Mouse (Mus musculus) splenic B cell, adult 2 months (primary cell): ENCODE data around the gene Poldip2.

Experiments
- DNase-seq: peaks from one replicate; pipeline ENCODE4 v3.0.0-alpha.2; 2011; ENCODE audit warnings: low read depth, low spot score
- H3K27me3 ChIP-seq: 2 replicates; pipeline ENCODE4 v1.6.1; 2012; ENCODE audit warnings: mild to moderate bottlenecking, low read length, moderate library complexity, mixed read lengths; ENCODE audit not compliant: control insufficient read depth, poor library complexity, insufficient read depth, severe bottlenecking
- H3K36me3 ChIP-seq: 2 replicates; pipeline ENCODE4 v1.6.1; 2012; ENCODE audit warnings: mild to moderate bottlenecking, low read length, moderate library complexity, mixed read lengths; ENCODE audit not compliant: control insufficient read depth, poor library complexity, insufficient read depth, severe bottlenecking

Poldip2 gene

DNA sequence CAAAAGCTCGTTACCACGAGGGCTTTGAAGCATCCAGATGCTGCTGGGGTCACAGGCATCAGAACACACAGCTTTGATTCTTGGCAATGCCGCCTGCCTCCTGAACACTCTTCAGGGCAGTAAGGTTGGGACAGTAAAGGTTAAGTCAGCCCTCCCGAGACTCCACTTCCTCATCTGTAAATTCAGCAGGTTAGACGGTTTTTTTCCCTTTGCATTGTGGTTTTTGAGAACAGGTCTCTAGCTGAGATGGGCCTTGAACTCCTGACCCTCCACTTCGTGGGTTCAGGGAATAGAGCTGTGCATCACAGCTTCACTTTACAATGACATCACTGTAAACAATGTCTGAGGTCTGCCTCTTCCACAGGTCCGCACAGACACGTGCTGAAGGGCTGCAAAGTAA lies 33.2 kb downstream of the Poldip2 start:
- no peak for DNase-seq
- H3K36me3 ChIP-seq, result no peaks in the 10 kb centered on the region; the same call in 1 of the 2 replicates
- H3K27me3 ChIP-seq, result no peaks in the 10 kb centered on the region

DNA sequence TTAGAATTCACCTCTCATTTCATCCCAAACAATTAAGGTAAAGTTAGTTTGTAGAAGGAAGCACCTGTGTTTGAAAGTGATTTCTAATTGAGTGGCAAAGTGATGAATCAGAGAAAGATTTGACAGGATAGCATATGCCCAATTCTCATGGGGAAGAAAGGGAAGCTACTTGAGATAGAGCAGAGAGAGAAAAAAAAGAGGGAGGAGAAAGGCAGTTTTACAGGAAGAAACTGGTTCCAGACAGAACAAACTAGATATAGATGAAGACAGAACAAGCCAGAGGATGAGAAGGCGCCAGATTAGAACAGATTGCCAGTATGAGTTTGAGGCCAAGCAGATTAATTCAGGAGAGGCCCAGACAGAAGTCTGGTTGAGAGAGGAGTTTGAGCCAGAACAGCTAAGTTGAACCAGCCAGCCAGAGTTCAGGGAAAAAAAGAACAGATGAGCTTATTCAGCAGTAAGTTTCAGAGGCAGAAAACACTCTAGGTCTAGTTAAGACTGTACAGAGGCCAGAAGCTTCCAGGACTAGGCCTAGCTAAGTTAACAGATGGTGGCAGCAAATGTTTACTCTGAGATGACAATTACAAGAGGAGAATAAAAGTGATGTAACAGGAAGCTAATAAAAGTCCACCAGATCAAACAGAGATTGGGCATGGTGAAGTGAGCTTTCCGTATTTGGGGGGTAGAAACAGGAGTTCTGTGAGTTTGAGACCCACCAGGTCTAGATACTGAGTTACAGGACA lies 35.9 kb downstream of the Poldip2 start:
- no peaks in the 10 kb centered on the region for H3K36me3 ChIP-seq
- no peaks in the 10 kb centered on the region for H3K27me3 ChIP-seq
- no peak for DNase-seq

DNA sequence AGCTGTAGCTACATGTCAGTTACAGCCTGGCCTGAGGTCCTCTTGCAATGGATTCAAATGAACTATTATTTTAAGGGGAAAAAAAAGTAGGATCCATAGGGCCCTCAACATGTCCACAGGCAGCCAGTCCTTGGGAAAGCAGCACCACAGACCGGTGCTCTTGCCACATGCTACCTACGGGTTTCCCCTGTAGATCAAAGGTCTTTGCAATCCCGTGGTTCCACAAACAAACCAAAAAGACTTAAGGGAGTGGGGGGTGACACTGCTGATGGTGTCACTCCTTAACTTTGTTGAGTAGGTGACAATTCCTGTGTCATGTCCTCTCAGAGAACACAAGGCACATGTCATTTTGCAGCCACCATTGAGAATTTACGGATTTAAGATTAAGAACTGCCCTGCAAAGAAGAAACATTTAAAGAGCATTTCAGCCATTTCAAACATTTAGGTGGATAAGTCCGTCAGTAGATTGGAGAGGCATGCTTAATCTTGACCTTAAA lies 37.5 kb downstream of the Poldip2 start:
- H3K36me3 ChIP-seq, result no peaks in the 10 kb centered on the region
- DNase-seq, result no peak
- no peaks in the 10 kb centered on the region for H3K27me3 ChIP-seq

GRCm38 (mm10) chr11:78550168-78551058 lies 38.4 kb downstream of the Poldip2 start, which contains the start of gene Tmem97:
TSS of gene Tmem97 (minus strand) at chr11:78550777.
- no peaks in the 10 kb centered on the region for H3K27me3 ChIP-seq
- no peaks in the 10 kb centered on the region for H3K36me3 ChIP-seq
- peak; percentile 97 for DNase-seq

DNA sequence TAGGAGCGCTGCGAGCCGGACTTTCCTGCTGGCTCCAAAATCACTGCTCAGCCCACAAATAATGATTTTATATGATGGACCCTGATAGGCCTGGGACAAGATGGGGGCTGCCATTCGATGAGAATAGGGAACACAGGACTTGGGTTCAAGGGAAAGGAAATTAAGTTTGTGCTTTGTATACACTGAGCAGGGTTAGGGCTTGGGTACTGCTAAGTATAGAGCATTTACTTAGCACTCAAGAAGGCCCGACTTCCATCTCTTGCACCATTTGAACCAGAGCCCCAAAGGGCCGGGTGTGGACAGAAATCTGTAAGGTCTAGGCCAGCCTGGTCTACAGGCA lies 39.0 kb downstream of the Poldip2 start:
- Histone ChIP-seq H3K27me3 (no peaks in the 10 kb centered on the region), H3K36me3 (no peaks in the 10 kb centered on the region)
- no peak for DNase-seq

GRCm38 (mm10) chr11:78555623-78556022 lies 43.6 kb downstream of the Poldip2 start:
- Histone ChIP-seq H3K27me3 (no peaks in the 10 kb centered on the region), H3K36me3 (no peaks in the 10 kb centered on the region)
- no peak for DNase-seq

DNA sequence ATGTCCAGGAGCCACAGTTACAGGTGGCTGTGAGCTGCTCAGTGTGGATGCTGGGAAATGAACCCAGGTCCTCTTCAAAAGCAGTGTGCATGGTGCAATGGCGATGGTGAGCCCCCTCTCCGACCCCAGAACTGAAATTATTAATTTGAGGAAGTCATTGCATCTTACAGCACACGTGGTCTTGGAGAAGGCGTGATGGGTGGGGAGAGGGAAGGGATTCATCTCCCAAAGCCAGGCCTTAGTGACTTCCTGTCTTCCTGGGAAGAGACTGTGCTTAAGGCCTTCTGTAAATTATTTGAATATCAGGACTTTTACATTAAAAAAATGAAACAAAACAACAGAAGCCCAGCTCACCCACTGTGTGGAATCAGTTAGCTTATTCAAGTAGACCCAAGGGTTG lies 44.1 kb downstream of the Poldip2 start:
- H3K27me3 ChIP-seq, result no peaks in the 10 kb centered on the region
- DNase-seq, result no peak
- H3K36me3 ChIP-seq, result no peaks in the 10 kb centered on the region

- DNase-seq, result no peak
- no peaks in the 10 kb centered on the region for H3K36me3 ChIP-seq
- H3K27me3 ChIP-seq, result no peaks in the 10 kb centered on the region
Measured at GRCm38 (mm10) chr11:78557241-78557640, 45.2 kb downstream of the Poldip2 start.

DNA sequence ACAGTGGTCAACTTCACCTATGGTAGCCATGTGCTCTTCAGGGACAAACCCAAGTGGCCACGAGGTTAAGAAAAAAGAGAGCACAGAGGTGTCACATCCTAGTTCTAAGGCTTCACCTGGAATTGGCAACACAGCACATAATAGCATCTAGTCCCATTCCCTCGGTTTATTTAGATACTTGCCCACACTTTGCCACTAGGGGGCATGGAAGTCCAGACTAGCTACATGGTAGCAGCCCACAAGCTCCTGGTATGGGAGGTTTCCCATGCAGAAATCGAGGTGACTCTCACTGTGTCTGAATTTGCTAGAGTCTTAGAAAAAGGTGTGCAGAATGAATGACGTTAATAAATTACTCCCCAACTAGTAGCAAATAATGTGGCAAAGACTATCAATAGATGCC lies 48.5 kb downstream of the Poldip2 start:
- Histone ChIP-seq H3K27me3 (no peaks in the 10 kb centered on the region), H3K36me3 (no peaks in the 10 kb centered on the region)
- peak; percentile 72 for DNase-seq

- no peaks in the 10 kb centered on the region for H3K27me3 ChIP-seq
- H3K36me3 ChIP-seq, result 0 out of 2 replicates have a peak, but pooled peaks cover 2% of the 10 kb centered on the region
- DNase-seq, result no peak
Measured at GRCm38 (mm10) chr11:78566775-78567174, 54.8 kb downstream of the Poldip2 start.

DNA sequence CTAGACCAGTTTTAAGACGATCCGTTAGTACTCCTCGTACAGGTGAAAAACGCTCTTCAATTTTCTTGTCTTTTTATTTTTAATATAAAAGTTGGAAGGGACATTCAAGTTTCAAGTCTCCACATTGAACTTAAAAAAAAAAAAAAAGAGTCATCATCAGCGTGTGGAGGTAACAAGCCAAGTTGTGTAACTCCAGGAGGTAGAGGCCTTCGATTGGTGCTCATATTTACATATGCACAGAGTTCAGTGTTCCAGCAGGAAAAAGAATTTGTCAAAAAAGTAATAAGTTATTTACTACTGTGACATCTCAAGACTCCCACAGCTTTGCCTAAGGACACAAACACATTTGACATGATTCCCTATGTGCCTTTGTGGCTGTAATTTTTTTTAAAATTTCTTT lies 55.6 kb downstream of the Poldip2 start:
- Histone ChIP-seq H3K27me3 (no peaks in the 10 kb centered on the region), H3K36me3 (0 out of 2 replicates have a peak, but pooled peaks cover 3% of the 10 kb centered on the region)
- DNase-seq, result no peak

DNA sequence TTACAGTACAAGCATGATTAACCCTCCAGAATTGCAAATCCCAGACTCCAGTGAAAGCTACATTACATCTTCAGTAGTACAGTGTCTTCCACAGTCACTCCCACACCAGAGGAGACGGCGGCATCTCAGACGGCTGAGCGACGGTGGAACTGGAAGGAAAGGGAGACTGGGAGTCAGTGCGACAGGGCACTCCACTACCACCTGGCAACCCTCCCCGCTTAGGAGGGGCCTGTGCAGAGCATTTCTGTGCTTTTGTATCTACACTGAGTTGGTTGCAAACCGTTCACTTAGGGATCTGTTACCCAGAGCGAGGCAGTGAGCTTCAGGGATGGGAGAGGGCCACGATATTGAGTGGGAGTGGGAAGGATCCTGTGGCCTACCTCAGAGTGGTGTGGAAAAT lies 56.8 kb downstream of the Poldip2 start:
- Histone ChIP-seq H3K36me3 (0 out of 2 replicates have a peak, but pooled peaks cover 3% of the 10 kb centered on the region), H3K27me3 (no peaks in the 10 kb centered on the region)
- DNase-seq, result no peak

- Histone ChIP-seq H3K27me3 (no peaks in the 10 kb centered on the region), H3K36me3 (0 out of 2 replicates have a peak, but pooled peaks cover 3% of the 10 kb centered on the region)
- DNase-seq, result no peak
Measured at GRCm38 (mm10) chr11:78569806-78570205, 57.8 kb downstream of the Poldip2 start.

DNA sequence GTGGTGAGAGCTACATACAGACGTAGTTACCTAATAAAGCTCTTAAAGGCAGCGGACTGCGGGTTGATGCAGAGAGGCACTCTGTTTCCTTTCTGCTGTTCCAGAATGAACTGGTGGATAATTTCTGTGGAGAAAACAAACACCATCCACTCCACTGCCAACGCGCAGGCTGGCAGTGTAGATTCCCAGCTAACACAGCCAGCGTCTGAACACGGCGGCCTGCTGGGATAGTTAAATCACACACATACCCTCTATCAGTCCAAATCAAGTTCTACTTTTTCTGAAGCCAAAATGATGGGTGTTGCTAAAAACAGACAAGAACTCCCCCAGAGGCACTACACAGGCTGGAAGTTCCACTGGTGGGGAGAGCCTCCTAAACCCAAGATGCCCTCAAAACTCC lies 59.4 kb downstream of the Poldip2 start:
- Histone ChIP-seq H3K36me3 (peaks cover 6% of the 10 kb centered on the region; the same call in 1 of the 2 replicates), H3K27me3 (no peaks in the 10 kb centered on the region)
- DNase-seq, result no peak

GRCm38 (mm10) chr11:78571854-78572253 lies 59.9 kb downstream of the Poldip2 start:
- peaks cover 8% of the 10 kb centered on the region; the same call in 1 of the 2 replicates for H3K36me3 ChIP-seq
- no peaks in the 10 kb centered on the region for H3K27me3 ChIP-seq
- no peak for DNase-seq
